Mouse (Mus musculus): ENCODE measurements around the gene Gchfr. TPM values are rescaled to one million over a fixed set of nuclear protein-coding genes. Genes with fewer than 3 reads are reported as not detected.

Gene Gchfr
- polyA plus RNA-seq, 1 experiment from 2014 or later = 31.8 TPM

- H3K27ac ChIP-seq = no peak overlapping the region
- peaks cover 38% of the 10 kb centered on the region for H3K4me1 ChIP-seq
- H3K27me3 ChIP-seq (replicated peaks) = no peaks in the 10 kb centered on the region
- no peak overlapping the region for H3K4me3 ChIP-seq
- WGBS (ENCODE audit: insufficient replicate concordance) = 51% methylated on average over 6 of the region's 6 CpGs
- H3K36me3 ChIP-seq = peaks cover 29% of the 10 kb centered on the region
- H3K4me2 ChIP-seq = no peak overlapping the region
- no peak for ATAC-seq
- H3K9ac ChIP-seq = no peak overlapping the region
- H3K9me3 ChIP-seq (replicated peaks) = no peaks in the 10 kb centered on the region
Measured at GRCm38 (mm10) chr2:119175614-119176013, 8.0 kb downstream of the Gchfr start.

- no peak overlapping the region for H3K4me2 ChIP-seq
- no peaks in the 10 kb centered on the region for H3K9me3 ChIP-seq (replicated peaks)
- peaks cover 33% of the 10 kb centered on the region for H3K36me3 ChIP-seq
- ATAC-seq = no peak
- no peak overlapping the region for H3K27ac ChIP-seq
- H3K27me3 ChIP-seq (replicated peaks) = no peaks in the 10 kb centered on the region
- peaks cover 36% of the 10 kb centered on the region for H3K4me1 ChIP-seq
- WGBS (ENCODE audit: insufficient replicate concordance) = 52% methylated on average over 3 of the region's 3 CpGs
- H3K4me3 ChIP-seq = no peak overlapping the region
- H3K9ac ChIP-seq = no peak overlapping the region
Measured at GRCm38 (mm10) chr2:119176761-119177160, 9.2 kb downstream of the Gchfr start.

- H3K9me3 ChIP-seq (replicated peaks) = no peaks in the 10 kb centered on the region
- H3K36me3 ChIP-seq = peaks cover 33% of the 10 kb centered on the region
- no peak overlapping the region for H3K27ac ChIP-seq
- ATAC-seq = no peak
- peaks cover 29% of the 10 kb centered on the region for H3K4me1 ChIP-seq
- WGBS (ENCODE audit: insufficient replicate concordance) = 72% methylated on average over 5 of the region's 5 CpGs
- no peak overlapping the region for H3K4me2 ChIP-seq
- H3K4me3 ChIP-seq = no peak overlapping the region
- no peak overlapping the region for H3K9ac ChIP-seq
- no peaks in the 10 kb centered on the region for H3K27me3 ChIP-seq (replicated peaks)
Measured at GRCm38 (mm10) chr2:119177384-119177939, 9.9 kb downstream of the Gchfr start.

GRCm38 (mm10) chr2:119182914-119183313 is 15.3 kb downstream of the Gchfr start:
- H3K4me3 ChIP-seq = no peak overlapping the region
- no peak for ATAC-seq
- H3K4me2 ChIP-seq = no peak overlapping the region
- H3K4me1 ChIP-seq = no peaks in the 10 kb centered on the region
- no peak overlapping the region for H3K27ac ChIP-seq
- H3K9ac ChIP-seq = no peak overlapping the region
- no peaks in the 10 kb centered on the region for H3K9me3 ChIP-seq (replicated peaks)
- H3K27me3 ChIP-seq (replicated peaks) = no peaks in the 10 kb centered on the region
- WGBS (ENCODE audit: insufficient replicate concordance) = 76% methylated on average over 7 of the region's 7 CpGs
- peaks cover 50% of the 10 kb centered on the region for H3K36me3 ChIP-seq

- 6% methylated on average over 15 of the region's 15 CpGs for WGBS (ENCODE audit: insufficient replicate concordance)
- H3K9me3 ChIP-seq (replicated peaks) = no peaks in the 10 kb centered on the region
- H3K36me3 ChIP-seq = peaks cover 11% of the 10 kb centered on the region
- H3K27me3 ChIP-seq (replicated peaks) = no peaks in the 10 kb centered on the region
- peak; percentile 84 for ATAC-seq
- H3K4me3 ChIP-seq = peak overlapping the region; percentile 57
- H3K4me2 ChIP-seq = peak overlapping the region; percentile 90
- H3K4me1 ChIP-seq = peaks cover 15% of the 10 kb centered on the region
- H3K27ac ChIP-seq = peak overlapping the region; percentile 31; the same call in 1 of the 2 replicates
- peak overlapping the region; percentile 47 for H3K9ac ChIP-seq
Measured at GRCm38 (mm10) chr2:119189029-119189710, 21.6 kb downstream of the Gchfr start.

GRCm38 (mm10) chr2:119190969-119191368 is 23.4 kb downstream of the Gchfr start:
- Histone ChIP-seq H3K4me3 (no peak overlapping the region), H3K36me3 (no peaks in the 10 kb centered on the region), H3K4me1 (peaks cover 22% of the 10 kb centered on the region), H3K27ac (no peak overlapping the region), H3K9ac (no peak overlapping the region), H3K4me2 (no peak overlapping the region), H3K9me3 (replicated peaks) (no peaks in the 10 kb centered on the region), H3K27me3 (replicated peaks) (no peaks in the 10 kb centered on the region)
- WGBS (ENCODE audit: insufficient replicate concordance) = 73% methylated on average over 5 of the region's 5 CpGs
- ATAC-seq = no peak

- H3K4me1 ChIP-seq = peaks cover 36% of the 10 kb centered on the region
- no peaks in the 10 kb centered on the region for H3K27me3 ChIP-seq (replicated peaks)
- H3K27ac ChIP-seq = no peak overlapping the region
- 84% methylated on average over 5 of the region's 5 CpGs for WGBS (ENCODE audit: insufficient replicate concordance)
- no peak for ATAC-seq
- H3K36me3 ChIP-seq = no peaks in the 10 kb centered on the region
- H3K4me2 ChIP-seq = no peak overlapping the region
- H3K4me3 ChIP-seq = no peak overlapping the region
- H3K9ac ChIP-seq = no peak overlapping the region
- H3K9me3 ChIP-seq (replicated peaks) = no peaks in the 10 kb centered on the region
Measured at GRCm38 (mm10) chr2:119194140-119194539, 26.6 kb downstream of the Gchfr start.

- no peak overlapping the region for H3K27ac ChIP-seq
- H3K4me1 ChIP-seq = peaks cover 26% of the 10 kb centered on the region
- H3K4me2 ChIP-seq = no peak overlapping the region
- no peaks in the 10 kb centered on the region for H3K36me3 ChIP-seq
- H3K9ac ChIP-seq = no peak overlapping the region
- no peak for ATAC-seq
- H3K27me3 ChIP-seq (replicated peaks) = no peaks in the 10 kb centered on the region
- 55% methylated on average over 4 of the region's 4 CpGs for WGBS (ENCODE audit: insufficient replicate concordance)
- no peak overlapping the region for H3K4me3 ChIP-seq
- H3K9me3 ChIP-seq (replicated peaks) = no peaks in the 10 kb centered on the region
Measured at GRCm38 (mm10) chr2:119196316-119197108, 28.9 kb downstream of the Gchfr start.

- Histone ChIP-seq H3K36me3 (no peaks in the 10 kb centered on the region), H3K4me2 (no peak overlapping the region), H3K27me3 (replicated peaks) (no peaks in the 10 kb centered on the region), H3K9ac (no peak overlapping the region), H3K27ac (no peak overlapping the region), H3K4me3 (no peak overlapping the region), H3K4me1 (peaks cover 26% of the 10 kb centered on the region), H3K9me3 (replicated peaks) (no peaks in the 10 kb centered on the region)
- 68% methylated on average over 1 of the region's 1 CpGs for WGBS (ENCODE audit: insufficient replicate concordance)
- no peak for ATAC-seq
Measured at GRCm38 (mm10) chr2:119197493-119197892, 29.9 kb downstream of the Gchfr start.

- WGBS (ENCODE audit: insufficient replicate concordance) = 43% methylated on average over 1 of the region's 1 CpGs
- no peak overlapping the region for H3K27ac ChIP-seq
Measured at GRCm38 (mm10) chr2:119198049-119198448, 30.5 kb downstream of the Gchfr start.

GRCm38 (mm10) chr2:119198934-119199333 is 31.4 kb downstream of the Gchfr start:
- 81% methylated on average over 3 of the region's 3 CpGs for WGBS (ENCODE audit: insufficient replicate concordance)
- H3K9me3 ChIP-seq (replicated peaks) = no peaks in the 10 kb centered on the region

More at GRCm38 (mm10) chr2:119198049-119198448, 30.5 kb downstream of the Gchfr start:
- Histone ChIP-seq H3K4me3 (no peak overlapping the region), H3K27me3 (replicated peaks) (no peaks in the 10 kb centered on the region), H3K36me3 (no peaks in the 10 kb centered on the region), H3K9ac (no peak overlapping the region), H3K9me3 (replicated peaks) (no peaks in the 10 kb centered on the region), H3K4me1 (peaks cover 26% of the 10 kb centered on the region), H3K4me2 (no peak overlapping the region)
- no peak for ATAC-seq

GRCm38 (mm10) chr2:119202914-119203453 is 35.4 kb downstream of the Gchfr start:
- no peak overlapping the region for H3K4me3 ChIP-seq
- no peak overlapping the region for H3K27ac ChIP-seq
- no peaks in the 10 kb centered on the region for H3K27me3 ChIP-seq (replicated peaks)
- WGBS (ENCODE audit: insufficient replicate concordance) = 69% methylated on average over 5 of the region's 5 CpGs
- no peak overlapping the region for H3K9ac ChIP-seq
- H3K4me1 ChIP-seq = peaks cover 15% of the 10 kb centered on the region
- no peaks in the 10 kb centered on the region for H3K9me3 ChIP-seq (replicated peaks)
- ATAC-seq = no peak
- no peaks in the 10 kb centered on the region for H3K36me3 ChIP-seq
- no peak overlapping the region for H3K4me2 ChIP-seq

More at GRCm38 (mm10) chr2:119198934-119199333, 31.4 kb downstream of the Gchfr start:
- Histone ChIP-seq H3K27ac (no peak overlapping the region), H3K27me3 (replicated peaks) (no peaks in the 10 kb centered on the region), H3K4me2 (no peak overlapping the region), H3K4me1 (peaks cover 26% of the 10 kb centered on the region), H3K36me3 (no peaks in the 10 kb centered on the region), H3K4me3 (no peak overlapping the region), H3K9ac (no peak overlapping the region)
- no peak for ATAC-seq

Measured in liver, embryonic 12.5 days (tissue).